Mouse (Mus musculus) embryo, embryonic 10.5 days (tissue): ENCODE data around the gene Iqck.

Experiments
- DNase-seq: peaks from one replicate; pipeline ENCODE4 v3.0.0-alpha.2; 2015; ENCODE audit warnings: low spot score

Gene Iqck

DNA sequence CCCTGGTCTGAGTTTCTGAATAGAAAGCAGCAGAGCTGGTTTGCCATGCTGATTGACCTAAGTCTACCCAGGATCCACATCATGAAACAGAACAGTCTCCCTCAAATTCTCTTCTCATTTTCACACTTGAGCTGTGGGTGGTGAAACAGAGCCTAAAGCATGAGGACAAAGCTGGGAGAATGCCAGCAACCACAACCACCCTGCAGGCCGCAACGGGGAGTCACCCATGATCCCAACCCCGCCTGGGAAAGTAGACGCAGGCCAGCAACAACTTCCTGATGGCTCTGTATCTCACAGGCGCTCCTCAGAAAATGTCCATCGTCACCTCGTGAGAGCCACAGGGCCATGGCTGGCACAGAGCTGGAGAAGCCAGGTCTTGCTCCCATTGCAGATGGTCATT, 4.0 kb upstream of the Iqck start:
- DNase-seq: no peak

DNA sequence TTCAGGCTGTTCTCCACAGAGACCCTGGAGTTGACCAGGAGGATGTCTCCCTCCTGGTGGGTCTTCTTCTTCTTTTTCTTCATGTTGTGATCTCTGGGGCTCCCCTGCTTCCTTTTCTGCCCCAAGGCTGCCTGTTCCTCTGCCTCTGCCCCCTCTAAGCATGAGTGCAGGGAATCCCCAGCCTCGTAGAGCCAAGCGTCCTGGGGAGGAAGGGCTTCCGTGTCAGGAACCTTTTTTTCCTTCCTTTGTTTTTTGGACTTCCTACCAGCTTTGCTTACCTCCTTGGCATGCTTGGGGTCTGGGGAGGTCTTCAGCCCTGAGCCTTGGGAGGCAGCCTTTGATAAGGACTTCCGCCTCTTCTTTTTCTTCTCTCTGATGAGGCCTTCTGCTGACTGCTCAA, 2.9 kb upstream of the Iqck start:
- DNase-seq: no peak

DNA sequence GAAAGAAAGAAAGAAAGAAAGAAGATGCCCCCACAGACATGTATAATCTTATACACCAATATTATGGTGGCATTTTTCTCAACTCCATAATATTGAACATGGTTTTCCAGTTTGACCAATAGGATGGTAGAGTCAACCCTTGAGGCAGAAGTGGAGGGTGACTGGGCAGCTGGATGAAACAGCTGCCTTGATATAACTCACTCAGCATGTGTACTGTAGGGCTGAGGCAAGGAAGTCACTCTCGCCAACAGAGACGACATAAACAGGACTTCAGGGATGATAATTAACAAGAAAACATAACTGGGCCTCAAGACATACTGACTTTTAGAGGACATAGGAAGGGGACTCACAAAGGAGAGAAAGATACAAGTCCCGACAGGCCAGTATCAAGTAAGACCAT, 946 bp upstream of the Iqck start:
- peak; percentile 2 for DNase-seq

DNA sequence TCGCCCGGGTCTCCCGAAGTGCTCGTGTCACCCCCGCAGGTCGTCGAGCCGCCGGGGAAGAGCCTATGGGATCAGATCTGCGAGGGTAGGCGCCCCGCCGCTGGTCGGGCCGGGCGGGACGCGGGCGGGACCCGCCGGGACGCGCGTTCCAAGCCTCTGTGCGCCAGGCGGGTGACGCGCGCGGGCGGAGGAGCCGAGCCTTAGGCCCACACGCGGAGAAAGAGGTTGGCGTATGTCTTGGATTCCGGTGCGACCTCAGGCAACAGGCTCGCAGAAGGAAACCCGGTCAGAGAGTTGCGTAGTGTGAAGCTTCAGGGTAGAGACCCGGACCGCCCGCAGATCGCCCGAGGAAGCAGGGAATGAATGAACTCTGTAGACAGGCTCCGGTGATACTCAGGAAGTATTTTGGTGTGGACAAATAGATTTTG, 339 bp downstream of the Iqck start, which contains the start of gene Knop1:
TSS of gene Knop1 (minus strand) at position 378 of the 428 bp plus-strand sequence.
- DNase-seq: no peak

DNA sequence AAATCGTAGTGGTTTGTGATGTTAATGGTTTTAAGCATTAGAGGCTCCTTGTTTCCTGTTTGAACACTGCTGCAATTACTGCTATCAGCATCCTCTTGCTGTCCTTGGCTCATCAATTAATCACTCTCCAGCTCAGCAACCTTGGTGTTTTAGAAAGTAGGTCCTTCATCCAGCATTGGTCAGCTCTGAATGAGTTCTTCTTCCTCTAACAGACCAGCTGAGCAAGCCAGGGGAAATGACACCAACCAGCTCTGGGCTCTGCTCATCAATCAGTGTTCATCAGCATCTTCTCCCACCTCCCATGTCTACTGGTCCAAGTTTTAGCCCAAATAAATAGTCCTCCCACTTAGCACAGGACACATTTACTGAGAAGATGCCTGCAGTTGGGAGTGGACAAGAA, 3.1 kb downstream of the Iqck start:
- no peak for DNase-seq

DNA sequence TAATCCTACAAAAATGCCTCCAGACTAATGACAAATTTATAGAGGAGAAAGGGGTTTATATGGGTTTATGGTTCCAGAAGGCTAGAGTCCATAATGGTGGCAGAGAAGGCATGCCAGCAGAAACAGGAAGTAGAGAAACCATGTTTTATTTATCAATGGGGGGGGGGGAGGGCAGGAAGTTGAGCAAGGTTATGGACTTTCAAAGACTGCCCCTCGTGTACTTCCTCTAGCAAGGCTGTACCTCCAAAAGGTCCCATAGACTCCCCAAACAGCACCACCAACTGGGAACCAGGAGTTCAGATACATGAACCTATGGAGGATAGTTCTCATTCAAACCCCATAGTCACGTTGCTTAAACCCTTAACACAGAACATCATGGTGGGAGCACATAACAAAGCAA, 9.8 kb downstream of the Iqck start:
- DNase-seq: no peak

DNA sequence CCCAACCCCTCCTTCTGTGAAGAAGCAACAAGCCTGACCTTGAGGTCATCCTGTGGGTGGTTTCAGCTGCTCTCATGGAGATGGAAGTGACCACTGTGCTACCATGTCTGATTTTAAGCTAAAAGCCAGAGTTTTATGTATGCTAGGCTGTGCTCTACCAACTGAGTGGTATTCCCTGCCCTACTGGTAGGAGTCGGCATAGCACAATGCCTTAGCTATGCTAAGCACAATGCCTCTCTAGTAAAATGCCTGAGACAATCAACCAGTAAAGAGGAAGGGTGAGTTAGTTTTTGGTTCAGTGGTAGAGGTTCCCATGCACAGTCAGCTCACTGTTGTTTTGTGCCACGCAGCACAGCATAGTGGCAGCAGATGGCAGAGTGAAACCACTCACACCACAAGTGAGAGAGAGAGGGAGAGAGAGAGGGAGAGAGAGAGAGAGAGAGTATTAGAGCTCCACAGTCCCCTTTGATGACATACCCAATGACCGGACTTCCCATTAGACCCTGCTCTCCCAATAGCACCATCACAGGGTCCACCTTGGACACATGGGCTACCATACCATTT, 24.0 kb downstream of the Iqck start:
- no peak for DNase-seq

DNA sequence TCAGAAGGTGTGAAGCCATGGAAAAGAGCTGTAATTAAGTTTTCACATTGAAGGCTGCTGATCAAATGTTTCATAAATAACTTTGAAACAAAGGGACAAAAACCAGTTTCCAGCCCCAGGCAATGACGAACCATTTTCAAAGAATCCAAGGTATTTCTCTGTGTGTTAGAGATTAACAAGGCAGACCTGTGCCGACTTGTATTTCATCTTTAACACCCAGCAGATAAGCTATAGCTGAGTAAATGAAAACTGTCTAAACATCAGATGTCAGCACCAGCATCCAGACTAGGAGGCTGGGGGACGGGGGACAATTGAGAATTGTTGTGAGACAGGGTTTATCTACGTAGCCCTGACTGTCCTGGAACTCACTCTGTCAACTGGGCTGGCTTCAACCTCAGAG, 28.4 kb downstream of the Iqck start:
- DNase-seq: no peak

DNA sequence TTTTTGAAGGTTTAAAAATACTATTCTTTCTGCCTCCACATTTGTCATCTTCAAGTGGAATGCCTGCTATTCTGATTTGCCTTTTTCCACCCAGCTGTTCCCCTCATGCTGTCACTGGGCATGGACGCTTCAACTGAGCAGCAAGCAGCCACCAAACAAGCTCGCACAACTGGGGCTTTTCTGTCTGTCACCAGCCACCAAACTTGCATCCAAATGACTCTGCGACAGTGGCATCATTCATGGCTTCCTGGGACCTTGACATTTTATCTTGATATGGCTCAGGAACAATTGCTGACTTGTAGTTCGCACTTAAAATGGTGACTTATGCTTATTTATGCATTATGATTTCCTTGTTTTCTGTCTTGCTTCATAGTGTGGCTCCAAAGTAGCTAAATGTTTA, 29.4 kb downstream of the Iqck start:
- DNase-seq: no peak

DNA sequence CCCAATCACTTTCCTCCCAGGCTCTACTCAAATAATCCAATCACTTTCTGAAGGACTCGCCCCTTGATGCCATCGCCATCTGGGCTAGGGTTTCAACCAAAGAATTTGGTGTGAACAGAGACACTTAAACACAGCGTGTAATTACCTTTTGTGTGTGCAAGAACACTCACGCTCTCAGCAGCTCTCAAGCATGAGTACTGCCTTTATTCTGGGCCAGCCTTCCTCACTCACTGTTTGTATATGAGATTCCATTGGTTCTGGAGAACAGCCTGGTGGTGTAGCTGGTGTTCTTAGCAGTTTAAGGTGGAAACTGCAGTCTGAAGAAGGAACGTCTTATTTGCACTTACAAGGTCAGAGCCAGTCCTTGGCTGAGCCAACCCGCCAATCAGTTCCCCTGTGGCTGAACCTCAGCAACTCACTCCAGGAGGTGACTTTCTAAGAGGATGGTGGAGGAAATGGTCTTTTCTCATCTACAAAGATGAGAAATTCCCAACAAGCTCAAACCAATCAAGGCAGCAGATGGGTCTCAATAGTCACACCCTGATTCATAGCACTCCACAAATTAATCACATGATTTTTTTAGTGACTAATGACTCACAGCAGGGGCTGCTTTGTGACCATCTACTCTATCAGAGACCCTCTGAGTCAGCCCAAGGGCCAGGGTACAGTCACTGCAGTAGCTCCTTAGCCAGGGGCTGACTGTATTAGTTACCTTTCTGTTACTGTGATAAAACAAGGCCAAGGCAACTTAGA, 31.9 kb downstream of the Iqck start:
- peak; percentile 61 for DNase-seq

DNA sequence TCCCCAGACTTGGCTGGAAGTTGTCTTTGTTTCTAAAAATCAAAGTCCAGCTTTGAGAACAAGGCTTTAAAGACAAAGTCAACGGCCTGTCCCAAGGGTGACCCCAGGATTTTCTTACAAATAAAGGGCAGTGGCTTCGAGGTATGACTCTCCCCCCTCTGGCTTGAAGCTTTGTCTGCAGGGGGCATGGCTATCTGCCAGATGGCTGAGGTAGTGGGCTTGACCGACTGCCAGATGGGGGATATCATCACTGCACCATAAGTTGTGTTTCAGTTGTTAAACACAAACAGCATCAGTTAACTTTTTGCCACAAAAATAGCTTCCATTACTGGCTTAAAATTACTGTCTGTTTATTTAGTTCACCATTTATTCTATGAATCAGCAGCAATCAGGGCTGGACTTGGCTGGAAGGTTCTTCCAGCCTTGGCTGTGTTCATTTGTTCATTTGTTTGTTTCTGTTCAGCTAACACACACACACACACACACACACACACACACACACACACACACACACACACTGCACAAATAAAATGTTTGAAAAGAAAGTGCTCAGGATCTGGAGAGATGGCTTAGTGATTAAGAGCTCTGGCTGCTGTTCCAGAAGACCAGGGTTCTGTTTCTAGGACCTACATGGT, 33.6 kb downstream of the Iqck start:
- DNase-seq: peak; percentile 57

DNA sequence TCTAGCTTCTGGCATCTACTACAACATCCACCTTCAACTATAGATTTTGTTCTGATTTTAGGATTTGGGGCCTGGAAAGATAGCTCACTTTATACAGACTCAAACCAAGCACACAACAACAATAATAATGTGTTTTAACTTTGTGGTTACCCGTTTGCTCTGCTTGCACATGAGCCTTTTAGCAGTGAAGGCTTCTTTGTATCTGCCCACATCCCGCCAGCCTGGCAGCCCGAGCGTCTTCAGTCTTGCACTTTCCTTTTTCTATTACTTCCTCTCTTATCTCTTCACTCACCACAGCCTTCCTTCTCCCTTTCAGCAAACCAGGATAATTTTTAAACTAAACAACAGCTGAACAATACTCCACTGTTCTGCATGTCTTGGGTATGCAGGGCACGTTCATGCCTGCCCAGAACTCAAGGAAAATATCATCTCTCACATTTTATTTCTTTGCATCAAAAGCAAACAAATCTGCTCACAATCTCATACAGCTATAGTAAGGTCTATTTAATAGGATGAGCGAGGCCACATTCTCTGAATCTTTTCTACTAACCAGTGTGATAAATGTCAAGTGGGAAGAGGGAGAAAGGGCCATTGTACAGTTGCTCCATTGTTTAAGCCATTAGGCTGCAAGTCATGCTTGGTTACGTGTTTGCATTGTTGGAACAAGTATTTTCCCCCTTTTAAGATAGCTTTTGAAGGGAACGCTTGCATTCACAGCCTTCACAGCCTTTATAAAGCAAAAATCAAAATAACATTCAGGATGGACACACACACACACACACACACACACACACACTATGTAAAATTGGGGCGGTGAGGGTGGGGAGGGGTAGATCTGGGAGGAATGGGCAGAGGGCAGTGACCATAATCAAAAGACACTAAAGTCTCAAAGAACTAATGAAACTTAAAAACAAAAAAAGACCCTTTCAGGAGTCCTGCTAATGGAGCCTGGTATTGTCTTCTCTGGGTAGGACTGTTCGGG, 40.2 kb downstream of the Iqck start:
- DNase-seq: no peak

DNA sequence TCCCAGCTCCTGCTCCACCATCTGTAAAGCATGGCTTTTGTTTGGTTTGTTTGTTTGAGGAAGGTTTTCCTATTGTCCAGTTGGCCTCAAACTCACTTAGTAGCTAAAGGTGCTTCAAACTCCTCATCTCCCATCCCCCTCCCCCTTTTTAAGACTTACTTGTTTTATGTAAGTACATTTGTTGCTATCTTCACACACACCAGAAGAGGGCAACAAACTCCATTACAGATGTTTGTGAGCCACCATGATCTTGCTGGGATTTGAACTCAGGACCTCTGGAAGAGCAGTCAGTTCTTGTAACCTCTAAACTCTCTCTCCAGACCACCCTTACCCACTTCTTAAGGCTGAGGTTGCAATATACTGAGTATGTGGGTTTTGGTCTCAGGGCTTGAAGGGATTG, 42.5 kb downstream of the Iqck start:
- DNase-seq: no peak

DNA sequence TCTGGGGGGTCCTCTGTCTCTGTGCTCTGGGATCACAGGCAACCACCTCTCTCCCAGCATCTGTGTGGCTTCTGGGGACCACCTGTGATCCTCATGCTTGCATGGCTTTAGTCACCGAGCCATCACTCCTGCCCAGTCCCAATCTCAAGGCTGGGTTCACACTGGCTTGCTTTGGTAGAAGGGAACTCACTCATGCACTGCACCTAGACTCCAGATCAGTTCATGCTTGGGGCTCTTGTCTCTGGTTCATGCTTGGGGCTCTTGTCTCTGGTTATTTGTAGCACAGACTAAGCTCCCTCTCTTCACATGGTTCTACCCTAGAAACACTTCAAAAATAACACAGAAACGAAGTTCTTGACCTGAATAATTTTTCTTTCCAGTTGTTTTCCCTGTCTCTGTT, 44.5 kb downstream of the Iqck start:
- DNase-seq: no peak

DNA sequence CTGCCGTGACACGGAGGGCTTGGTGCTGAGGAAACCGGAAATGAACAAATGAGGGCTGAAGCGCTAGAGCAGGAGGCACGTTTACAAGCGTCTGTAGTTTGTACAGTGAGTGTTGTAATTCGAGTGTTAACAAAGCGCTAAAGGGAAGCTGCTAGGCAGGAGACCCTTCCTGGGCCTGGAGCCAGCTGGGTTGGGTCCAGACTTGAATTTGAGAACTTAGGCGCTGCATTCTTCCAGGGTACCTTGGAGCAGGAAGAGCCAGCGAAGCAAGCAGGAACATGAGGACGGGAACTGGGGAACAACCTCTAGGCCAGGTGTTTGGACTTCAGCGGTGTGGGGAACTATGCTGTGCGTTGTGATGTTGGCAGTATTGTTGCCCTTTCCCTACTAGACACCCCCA, 47.4 kb downstream of the Iqck start:
- no peak for DNase-seq

DNA sequence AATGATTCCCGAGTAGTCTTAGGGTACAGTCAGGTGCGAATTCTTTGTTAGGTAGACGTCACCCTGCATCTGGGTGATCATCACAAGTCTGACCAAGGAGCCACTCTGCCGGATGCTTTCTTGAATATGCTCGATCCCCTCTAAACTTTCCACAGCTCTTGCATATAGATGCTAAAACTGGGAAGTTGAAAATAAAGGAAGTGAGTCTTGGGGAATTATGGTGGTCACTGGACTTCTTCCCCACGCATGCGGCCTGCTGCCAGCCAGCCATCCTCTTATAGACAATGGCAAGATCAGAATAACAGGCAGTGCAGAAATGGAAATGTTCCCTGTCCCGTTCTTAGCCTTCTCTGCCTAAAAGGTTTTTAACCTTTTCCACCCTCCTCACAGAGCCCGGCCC, 48.3 kb downstream of the Iqck start:
- no peak for DNase-seq

DNA sequence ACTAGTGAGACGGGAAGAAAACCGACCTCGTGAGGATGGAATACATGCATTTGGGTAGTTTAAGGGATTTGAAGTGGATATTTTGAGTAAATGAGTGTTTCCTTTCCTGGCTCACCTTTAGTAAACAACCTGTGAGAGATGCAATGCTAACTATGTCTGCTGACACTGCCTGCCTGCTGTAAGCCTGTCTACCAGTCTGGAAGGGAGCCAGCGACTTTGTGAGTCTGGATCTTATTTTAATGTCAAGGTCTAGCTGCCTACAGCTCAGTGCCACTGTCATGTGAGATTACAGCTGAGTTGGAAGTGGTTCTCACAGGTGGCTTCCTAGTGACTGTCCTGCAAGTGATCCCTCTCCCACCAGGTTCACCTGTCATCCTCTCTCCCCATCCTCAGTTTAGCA, 49.0 kb downstream of the Iqck start:
- DNase-seq: no peak

DNA sequence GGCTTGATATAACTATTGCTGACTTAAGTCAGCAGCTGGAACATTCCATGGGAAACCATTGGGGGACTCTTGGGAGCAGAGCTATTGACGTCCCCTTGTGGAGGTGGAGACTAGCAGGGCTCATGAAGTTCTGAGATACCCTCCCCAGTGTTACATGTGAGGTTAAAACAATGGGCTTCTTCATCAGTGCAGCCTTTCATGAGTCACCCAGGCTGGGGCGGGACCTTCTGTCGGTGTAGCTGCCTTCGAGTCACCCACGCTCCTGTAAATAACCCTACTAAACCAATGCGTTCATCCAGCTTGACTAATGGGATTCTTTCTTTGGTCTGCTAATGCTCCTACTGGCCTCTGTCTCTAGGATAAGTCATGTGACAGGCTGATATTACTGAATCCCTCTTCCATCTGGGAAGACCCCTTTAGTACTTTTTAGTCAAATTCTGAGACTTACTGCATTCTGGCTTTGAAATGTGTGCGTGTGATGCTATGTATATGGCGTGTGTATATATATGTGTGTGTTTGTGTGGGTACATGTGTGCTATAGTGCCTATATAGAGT, 53.5 kb downstream of the Iqck start:
- no peak for DNase-seq

DNA sequence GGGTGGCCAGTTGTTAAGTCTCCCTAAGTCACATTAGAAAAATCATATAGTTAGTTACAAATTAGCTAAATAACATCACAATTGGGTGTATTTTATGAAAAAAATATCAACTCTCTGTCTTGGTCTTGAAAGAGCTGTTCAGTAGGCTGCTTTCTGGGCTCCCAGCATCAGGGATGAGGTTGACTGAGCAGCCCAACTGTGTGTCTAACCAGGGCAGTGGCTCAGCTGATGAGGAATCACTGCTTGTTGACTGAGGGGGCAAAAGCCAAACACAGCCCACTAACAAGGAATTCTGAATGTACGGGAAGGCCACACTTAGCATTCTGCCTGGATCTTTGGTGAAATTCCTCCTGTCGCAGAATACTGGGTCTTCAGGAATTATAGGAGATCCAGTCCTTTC, 54.9 kb downstream of the Iqck start:
- DNase-seq: no peak

DNA sequence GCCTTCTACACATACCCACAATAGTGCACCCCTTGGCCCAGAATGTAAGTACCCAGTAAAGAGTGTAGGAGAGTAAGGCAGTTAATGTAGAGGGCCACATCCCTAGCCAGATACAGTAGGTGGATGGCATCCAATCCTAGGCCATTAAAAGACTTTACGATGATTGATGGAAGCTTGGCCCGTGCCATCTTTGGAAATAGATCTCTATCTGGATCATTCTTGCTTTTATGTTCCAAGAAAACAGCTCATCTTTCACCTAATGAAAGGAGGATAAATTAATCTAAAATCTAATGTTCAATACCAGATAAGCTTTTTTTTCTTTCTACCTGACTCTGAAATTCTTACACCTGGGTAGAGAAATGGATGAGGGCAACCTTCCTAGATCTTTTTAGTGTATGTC, 55.6 kb downstream of the Iqck start:
- DNase-seq: no peak

DNA sequence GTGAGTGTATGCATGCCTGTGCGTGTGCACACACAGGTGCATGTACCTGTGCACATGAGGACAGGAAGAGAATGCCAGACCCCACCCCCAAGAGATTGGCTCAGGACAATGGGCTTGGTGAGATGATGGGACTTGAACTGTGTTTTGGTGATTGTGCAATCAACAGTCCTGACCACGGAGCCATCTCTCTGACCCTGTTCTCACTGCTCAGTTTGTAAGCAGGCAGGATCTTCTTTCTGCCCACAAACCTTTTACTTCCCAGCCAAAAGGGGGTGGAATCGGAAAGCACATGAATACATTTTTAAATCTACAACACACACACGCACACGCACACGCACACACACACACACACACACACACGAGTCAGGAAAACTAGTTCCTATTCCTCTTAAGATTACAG, 56.0 kb downstream of the Iqck start:
- no peak for DNase-seq

DNA sequence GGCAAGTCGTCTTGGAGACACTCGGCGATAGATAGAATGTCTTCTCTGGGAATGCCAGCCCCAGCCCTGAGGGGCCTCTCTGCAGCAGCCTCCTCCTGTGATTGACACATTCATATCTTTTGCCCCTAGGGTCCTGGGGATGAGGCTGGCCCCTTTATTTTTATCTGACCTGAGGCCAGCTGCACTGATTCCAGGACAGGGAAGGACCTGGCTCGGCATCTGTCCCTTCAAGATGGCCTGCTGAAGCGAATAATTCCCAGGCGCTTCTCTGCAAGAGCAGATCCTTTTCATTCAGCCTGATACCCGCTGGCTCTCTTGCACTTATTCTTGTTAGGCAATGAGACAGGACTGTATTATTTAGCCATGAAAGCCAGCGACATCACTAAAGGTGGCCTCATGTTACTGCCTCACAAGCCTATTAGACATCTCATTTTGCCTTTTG, 56.5 kb downstream of the Iqck start:
- peak; percentile 56 for DNase-seq
